Mouse (Mus musculus) spleen, postnatal 10 days (tissue): ENCODE measurements around the gene Tcaf3.

Source experiments
- DNase-seq, 2 experiments: peaks; one replicate each; pipeline ENCODE4 v3.0.0; 2021 to 2022; ENCODE audit warnings: low spot score in 2 of 2

The Tcaf3 gene

DNA sequence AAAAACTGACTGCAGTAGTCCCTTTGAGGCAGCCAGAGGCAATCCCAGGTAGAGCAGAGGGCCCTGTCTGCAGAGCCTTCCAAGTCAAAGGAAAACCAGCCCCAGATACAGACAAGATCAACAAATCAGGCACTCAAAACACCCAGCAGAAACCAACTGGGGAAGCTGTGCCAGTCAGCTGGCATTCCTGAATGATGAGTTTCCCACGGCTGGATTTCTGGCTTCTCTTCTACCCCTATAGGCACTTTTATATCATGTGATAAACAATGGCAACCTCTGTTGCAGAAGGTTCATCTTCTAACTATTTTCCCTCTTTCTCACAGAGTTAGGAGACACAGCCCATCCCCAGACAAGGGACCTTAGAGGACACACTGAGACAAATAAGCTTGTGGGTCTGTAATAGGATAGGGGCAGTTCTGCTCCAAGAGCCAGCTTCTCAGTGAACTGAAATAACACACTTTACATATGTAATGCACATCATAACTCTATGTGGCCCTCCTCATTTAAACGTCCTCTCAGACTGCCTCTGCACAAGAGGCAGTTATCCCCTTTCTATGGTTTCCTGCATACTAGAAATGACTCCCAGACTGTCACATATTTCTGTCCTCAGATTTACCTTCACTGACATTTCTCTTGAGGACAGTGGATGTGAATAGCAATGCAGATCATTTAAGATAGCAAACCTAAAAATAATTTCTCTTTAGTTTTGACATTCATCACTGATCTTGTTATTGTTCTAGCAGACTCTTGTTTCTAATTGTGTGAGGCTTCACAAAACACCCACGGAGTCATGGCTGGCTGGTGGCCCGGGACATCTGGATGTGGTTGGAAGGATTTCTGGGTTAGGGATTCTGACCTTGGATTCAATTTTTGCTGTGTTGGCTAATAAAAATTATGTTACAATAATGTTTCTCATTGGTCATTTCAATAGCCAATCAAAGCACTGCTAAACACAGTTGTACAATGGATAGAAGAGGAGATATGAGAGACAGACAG is 55.2 kb downstream of the Tcaf3 start:
- DNase-seq, result no peak

DNA sequence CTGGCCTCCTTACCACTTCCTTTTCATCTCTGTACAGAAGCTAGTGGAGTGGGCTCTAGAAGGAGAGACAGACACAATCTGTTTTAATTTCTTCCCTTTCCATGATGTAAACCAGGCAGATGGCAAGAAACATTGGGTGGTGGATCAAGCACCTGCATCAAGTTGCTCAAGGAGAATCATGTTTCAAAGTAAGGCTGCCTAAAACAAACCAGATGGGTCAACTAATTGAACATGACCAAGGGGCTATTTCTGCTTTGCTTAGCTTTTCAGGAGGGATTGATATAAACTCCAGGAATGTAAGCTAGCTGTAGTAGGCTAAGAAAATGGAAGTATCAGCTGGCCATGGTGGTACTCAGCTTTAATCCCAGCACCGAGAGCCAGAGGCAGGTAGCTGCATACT is 56.8 kb downstream of the Tcaf3 start:
- no peak for DNase-seq

DNA sequence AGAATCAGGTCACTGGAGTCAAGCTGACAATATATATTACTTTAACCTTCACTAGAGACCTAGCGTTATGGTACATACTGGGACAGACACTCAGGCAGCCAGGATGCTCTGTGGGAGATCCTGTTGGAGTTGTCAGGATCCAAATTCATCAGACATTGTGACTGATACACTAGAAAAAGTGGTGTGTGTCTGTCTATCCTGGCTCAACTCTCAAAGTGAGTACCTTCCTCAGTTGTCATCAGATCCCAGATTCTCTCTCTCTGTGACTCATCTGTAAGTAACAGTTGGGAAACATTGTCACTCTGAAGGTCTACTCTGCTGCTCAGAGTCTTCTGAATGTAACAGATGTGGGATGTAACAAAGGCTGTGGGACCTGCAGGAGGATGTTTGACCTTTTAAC is 57.8 kb downstream of the Tcaf3 start:
- no peak for DNase-seq
